ENCODE assay signal across 22 mouse cellular contexts in the genomic region with DNA sequence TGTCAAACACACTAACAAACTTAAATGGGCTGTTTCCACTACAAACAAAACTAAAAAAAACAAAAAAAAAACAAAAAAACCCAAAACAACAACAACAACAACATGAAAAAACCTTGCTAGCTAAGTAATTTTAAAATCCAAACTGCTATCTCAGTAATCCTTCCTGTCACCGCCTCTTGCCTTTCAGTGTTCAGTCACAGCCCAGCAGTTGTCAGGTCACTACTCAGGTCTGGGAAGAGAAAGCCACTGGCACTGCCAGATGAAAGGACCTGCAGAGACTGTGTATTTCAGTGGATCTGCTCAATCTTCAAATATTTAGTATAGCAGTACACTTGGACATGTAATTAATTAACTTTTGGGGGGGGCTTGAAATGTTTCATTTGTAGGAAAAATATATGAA.
DNase-seq lines count a peak whose midpoint lies in the region; ATAC-seq and TF ChIP-seq lines count a peak whose summit lies in the region.
"Had no signal": no experiment of that assay in that cellular context is flagged by ENCODE, and none has a peak within 500 bp of the region (broad histone marks: within the 10 kb centered on the region; RNA-seq: fewer than 3 reads in every experiment).

No protein-coding gene starts in this region.

- 13% methylated on average over 1 of the region's 1 CpGs for WGBS in midbrain, embryonic 11.5 days
- WGBS in midbrain, embryonic 16.5 days, result 20% methylated on average over 1 of the region's 1 CpGs

- no peaks in the 10 kb centered on the region for H3K36me3 ChIP-seq in midbrain, embryonic 11.5 days (ENCODE audit: control insufficient read depth, insufficient read depth, low read length)
- H3K36me3 ChIP-seq in midbrain, embryonic 16.5 days (ENCODE audit: control insufficient read depth, insufficient read depth, low read length), result no peaks in the 10 kb centered on the region
- H3K36me3 ChIP-seq: forebrain, embryonic 15.5 days; heart, embryonic 10.5 days; heart, embryonic 13.5 days; hindbrain, embryonic 13.5 days had no signal

- peaks cover 2% of the 10 kb centered on the region; the same call in 1 of the 2 replicates for H3K4me1 ChIP-seq in midbrain, embryonic 11.5 days (ENCODE audit: control insufficient read depth, insufficient read depth, low read length)
- peaks cover 5% of the 10 kb centered on the region for H3K4me1 ChIP-seq in midbrain, embryonic 16.5 days (ENCODE audit: control insufficient read depth, insufficient read depth, low read length)
- H3K4me1 ChIP-seq: heart, embryonic 10.5 days had no signal

- TF ChIP-seq POLR2A in brain, embryonic 14.5 days (IDR thresholded peaks at IDR 0.05; ENCODE audit: borderline replicate concordance, extremely low read depth, insufficient read depth, insufficient read length, poor library complexity, severe bottlenecking), result no peak

- DNase-seq in midbrain, embryonic 11.5 days (ENCODE audit: low spot score, missing footprints), result no peak
- DNase-seq in brain, embryonic 14.5 days (ENCODE audit: low read depth), result peak; percentile 26
- DNase-seq in embryo, embryonic 10 days (ENCODE audit: low spot score), result peak; percentile 24
- peak; percentile 11 for DNase-seq in embryo, embryonic 9.5 days (ENCODE audit: extremely low spot score)
- DNase-seq in frontal cortex, postnatal 36 days (ENCODE audit: low spot score in 2 of 2), result no peak
- DNase-seq: adrenal gland, adult 2 months; adrenal gland, postnatal 14 days; cerebellum, adult 11-12 months; cerebellum, adult 8-10 months; cerebellum, postnatal 10 days; cerebellum, postnatal 36 days; gastrocnemius, postnatal 36 days; heart, adult 2 months; kidney, adult 2 months had no signal

- no peak for TF ChIP-seq CTCF in brain, embryonic 14.5 days (IDR thresholded peaks at IDR 0.05; ENCODE audit: borderline replicate concordance, extremely low read depth, insufficient read depth, insufficient read length)

- no peak overlapping the region for H3K27ac ChIP-seq in midbrain, embryonic 11.5 days (ENCODE audit: low read depth, low read length)
- H3K27ac ChIP-seq in midbrain, embryonic 16.5 days (ENCODE audit: low read length), result no peak overlapping the region
- H3K27ac ChIP-seq: forebrain, embryonic 15.5 days; heart, adult 2 months; heart, embryonic 10.5 days; heart, embryonic 13.5 days; hindbrain, embryonic 13.5 days had no signal

- peak; percentile 69 for ATAC-seq in midbrain, embryonic 11.5 days (ENCODE audit: low FRiP score)
- no peak for ATAC-seq in midbrain, embryonic 16.5 days
- ATAC-seq in erythroid progenitor cell, adult 5-6 weeks (replicated peaks; ENCODE audit: low FRiP score, poor library complexity, severe bottlenecking), result no peak
- ATAC-seq: CD4-positive, CD25-positive, alpha-beta regulatory T cell, adult 4 months; forebrain, embryonic 15.5 days; intestine, postnatal 0 days had no signal

- H3K4me2 ChIP-seq in midbrain, embryonic 11.5 days, result no peak overlapping the region
- H3K4me2 ChIP-seq in midbrain, embryonic 16.5 days (ENCODE audit: low read length), result no peak overlapping the region
- H3K4me2 ChIP-seq: forebrain, embryonic 15.5 days; heart, embryonic 13.5 days; hindbrain, embryonic 13.5 days had no signal

- no peaks in the 10 kb centered on the region for H3K9me3 ChIP-seq in midbrain, embryonic 11.5 days (ENCODE audit: control insufficient read depth, low read length)
- H3K9me3 ChIP-seq in midbrain, embryonic 16.5 days (replicated peaks; ENCODE audit: control insufficient read depth, low read length, poor library complexity, severe bottlenecking), result no peaks in the 10 kb centered on the region
- H3K9me3 ChIP-seq: forebrain, embryonic 15.5 days; heart, embryonic 10.5 days; heart, embryonic 13.5 days; hindbrain, embryonic 13.5 days had no signal

- H3K27me3 ChIP-seq in midbrain, embryonic 11.5 days (ENCODE audit: control insufficient read depth, insufficient read depth, low read length), result no peaks in the 10 kb centered on the region
- H3K27me3 ChIP-seq in midbrain, embryonic 16.5 days (ENCODE audit: control insufficient read depth, insufficient read depth, low read depth, low read length), result no peaks in the 10 kb centered on the region
- H3K27me3 ChIP-seq: forebrain, embryonic 15.5 days; heart, embryonic 13.5 days; hindbrain, embryonic 13.5 days had no signal

- no peak overlapping the region for H3K9ac ChIP-seq in midbrain, embryonic 11.5 days (ENCODE audit: low read length)
- H3K9ac ChIP-seq in midbrain, embryonic 16.5 days (ENCODE audit: low read depth, low read length), result no peak overlapping the region
- H3K9ac ChIP-seq: forebrain, embryonic 15.5 days; heart, embryonic 13.5 days; hindbrain, embryonic 13.5 days had no signal

- H3K4me3 ChIP-seq in midbrain, embryonic 11.5 days (ENCODE audit: low read depth, low read length), result no peak overlapping the region
- H3K4me3 ChIP-seq in midbrain, embryonic 16.5 days (ENCODE audit: low read depth, low read length), result no peak overlapping the region
- H3K4me3 ChIP-seq: forebrain, embryonic 15.5 days; heart, adult 2 months; heart, embryonic 10.5 days; heart, embryonic 13.5 days; hindbrain, embryonic 13.5 days had no signal

Comparison
In these comparisons a context has a peak if more than half of its experiments do, and no peak if none do; other contexts are left out.
1. DNase-seq: peak in brain, embryonic 14.5 days (single experiment), embryo, embryonic 10 days (single experiment) and embryo, embryonic 9.5 days (single experiment); none in midbrain, embryonic 11.5 days (single experiment) and frontal cortex, postnatal 36 days (0 of 2).